Mouse (Mus musculus): ENCODE data around the gene Ush2a.

Ush2a gene

GRCm38 (mm10) chr1:188385733-188386261 lies 124.0 kb downstream of the Ush2a start:
- no peak for DNase-seq (ENCODE audit: low read depth, low spot score)

- no peak for DNase-seq (ENCODE audit: low read depth, low spot score)
These were observed 125.5 kb downstream of the Ush2a start for GRCm38 (mm10) chr1:188387321-188387720.

- peak; percentile 73 for DNase-seq (ENCODE audit: low read depth, low spot score)
These were observed 126.1 kb downstream of the Ush2a start for GRCm38 (mm10) chr1:188387820-188388471.

GRCm38 (mm10) chr1:188390080-188390479 lies 128.3 kb downstream of the Ush2a start:
- DNase-seq (ENCODE audit: low read depth, low spot score), result no peak

GRCm38 (mm10) chr1:188407176-188407575 lies 145.4 kb downstream of the Ush2a start:
- DNase-seq (ENCODE audit: low read depth, low spot score), result no peak

GRCm38 (mm10) chr1:188407613-188408386 lies 146.0 kb downstream of the Ush2a start:
- DNase-seq (ENCODE audit: low read depth, low spot score), result no peak

GRCm38 (mm10) chr1:188410547-188410946 lies 148.7 kb downstream of the Ush2a start:
- no peak for DNase-seq (ENCODE audit: low read depth, low spot score)

- no peak for DNase-seq (ENCODE audit: low read depth, low spot score)
These were observed 158.7 kb downstream of the Ush2a start for GRCm38 (mm10) chr1:188420543-188420942.

- no peak for DNase-seq (ENCODE audit: low read depth, low spot score)
These were observed 166.3 kb downstream of the Ush2a start for GRCm38 (mm10) chr1:188428172-188428571.

GRCm38 (mm10) chr1:188430689-188431088 lies 168.9 kb downstream of the Ush2a start:
- DNase-seq (ENCODE audit: low read depth, low spot score), result no peak

GRCm38 (mm10) chr1:188447964-188448363 lies 186.1 kb downstream of the Ush2a start:
- no peak for DNase-seq (ENCODE audit: low read depth, low spot score)

GRCm38 (mm10) chr1:188456466-188457175 lies 194.8 kb downstream of the Ush2a start:
- DNase-seq (ENCODE audit: low read depth, low spot score), result no peak

- no peak for DNase-seq (ENCODE audit: low read depth, low spot score)
These were observed 195.6 kb downstream of the Ush2a start for GRCm38 (mm10) chr1:188457221-188458008.

GRCm38 (mm10) chr1:188461203-188461602 lies 199.4 kb downstream of the Ush2a start:
- DNase-seq (ENCODE audit: low read depth, low spot score), result no peak

GRCm38 (mm10) chr1:188464653-188465052 lies 202.8 kb downstream of the Ush2a start:
- DNase-seq (ENCODE audit: low read depth, low spot score), result no peak

- DNase-seq (ENCODE audit: low read depth, low spot score), result no peak
These were observed 206.6 kb downstream of the Ush2a start for GRCm38 (mm10) chr1:188468371-188468783.

GRCm38 (mm10) chr1:188504958-188505357 lies 243.1 kb downstream of the Ush2a start:
- DNase-seq (ENCODE audit: low read depth, low spot score), result no peak

GRCm38 (mm10) chr1:188518792-188519191 lies 257.0 kb downstream of the Ush2a start:
- DNase-seq (ENCODE audit: low read depth, low spot score), result no peak

GRCm38 (mm10) chr1:188527451-188527850 lies 265.6 kb downstream of the Ush2a start:
- no peak for DNase-seq (ENCODE audit: low read depth, low spot score)

GRCm38 (mm10) chr1:188529606-188530131 lies 267.8 kb downstream of the Ush2a start:
- no peak for DNase-seq (ENCODE audit: low read depth, low spot score)

- DNase-seq (ENCODE audit: low read depth, low spot score), result no peak
These were observed 275.2 kb downstream of the Ush2a start for GRCm38 (mm10) chr1:188537021-188537420.
